32 mouse cellular contexts compared by ENCODE assay signal in genomic region chr9:44261388-44261787, GRCm38 (mm10). TPM values are rescaled to one million over a fixed set of nuclear protein-coding genes. Genes with fewer than 3 reads are reported as not detected.
DNase-seq lines count a peak whose midpoint lies in the region; ATAC-seq lines count a peak whose summit lies in the region.
"Had no signal": no experiment of that assay in that cellular context is flagged by ENCODE, and none has a peak within 500 bp of the region (broad histone marks: within the 10 kb centered on the region; RNA-seq: fewer than 3 reads in every experiment).

No protein-coding gene starts in this region.

- no peaks in the 10 kb centered on the region for H3K9me3 ChIP-seq in limb, embryonic 13.5 days
- H3K9me3 ChIP-seq in limb, embryonic 10.5 days (replicated peaks): no peaks in the 10 kb centered on the region
- H3K9me3 ChIP-seq: embryonic facial prominence, embryonic 10.5 days; embryonic facial prominence, embryonic 13.5 days; forebrain, embryonic 12.5 days; forebrain, embryonic 15.5 days; hindbrain, embryonic 12.5 days; hindbrain, embryonic 15.5 days had no signal

- H3K4me3 ChIP-seq in limb, embryonic 13.5 days: no peak overlapping the region
- no peak overlapping the region for H3K4me3 ChIP-seq in limb, embryonic 10.5 days
- H3K4me3 ChIP-seq: embryonic facial prominence, embryonic 10.5 days; embryonic facial prominence, embryonic 13.5 days; erythroblast, embryonic 14.5 days; forebrain, embryonic 12.5 days; forebrain, embryonic 15.5 days; hindbrain, embryonic 12.5 days; hindbrain, embryonic 15.5 days had no signal

- peak overlapping the region; percentile 36; the same call in 1 of the 2 replicates for H3K9ac ChIP-seq in limb, embryonic 13.5 days
- H3K9ac ChIP-seq: embryonic facial prominence, embryonic 13.5 days; forebrain, embryonic 12.5 days; forebrain, embryonic 15.5 days; hindbrain, embryonic 12.5 days; hindbrain, embryonic 15.5 days had no signal

- H3K4me2 ChIP-seq in limb, embryonic 13.5 days (replicated peaks): no peak overlapping the region
- H3K4me2 ChIP-seq: embryonic facial prominence, embryonic 13.5 days; forebrain, embryonic 12.5 days; forebrain, embryonic 15.5 days; heart, embryonic 11.5 days; hindbrain, embryonic 12.5 days; hindbrain, embryonic 15.5 days had no signal

- WGBS in limb, embryonic 13.5 days: 84% methylated on average over 14 of the region's 14 CpGs
- 85% methylated on average over 14 of the region's 14 CpGs for WGBS in limb, embryonic 10.5 days

- no peak for ATAC-seq in limb, embryonic 13.5 days (ENCODE audit: low FRiP score, low read depth)
- ATAC-seq: activated CD4-positive, CD25-positive, alpha-beta regulatory T cell, adult 4 months; CD4-positive, CD25-positive, alpha-beta regulatory T cell, adult 4 months; forebrain, embryonic 15.5 days had no signal

- no peaks in the 10 kb centered on the region; the same call in 1 of the 2 replicates for H3K4me1 ChIP-seq in limb, embryonic 13.5 days
- peaks cover 3% of the 10 kb centered on the region; the same call in 1 of the 2 replicates for H3K4me1 ChIP-seq in limb, embryonic 10.5 days
- H3K4me1 ChIP-seq: embryonic facial prominence, embryonic 10.5 days; embryonic facial prominence, embryonic 13.5 days; forebrain, embryonic 15.5 days; hindbrain, embryonic 12.5 days had no signal

- DNase-seq in adrenal gland, postnatal 36 days: peak; percentile 43 to 49
- DNase-seq in adrenal gland, postnatal 4 days (ENCODE audit: low spot score in 2 of 2): no peak
- DNase-seq in limb, embryonic 10.5 days (ENCODE audit: low spot score): no peak
- DNase-seq in MN1 (ENCODE audit: low spot score): peak; percentile 61
- DNase-seq in urinary bladder, adult 2 months (ENCODE audit: low spot score): no peak
- DNase-seq: cerebellum, adult 11-12 months; cerebellum, adult 8-10 months; cerebellum, postnatal 10 days; cerebellum, postnatal 36 days; embryo, embryonic 11 days; gastrocnemius, postnatal 14 days; heart, adult 11 months had no signal

- peaks cover 18% of the 10 kb centered on the region for H3K36me3 ChIP-seq in limb, embryonic 13.5 days
- no peaks in the 10 kb centered on the region for H3K36me3 ChIP-seq in limb, embryonic 10.5 days
- H3K36me3 ChIP-seq: embryonic facial prominence, embryonic 10.5 days; forebrain, embryonic 12.5 days; forebrain, embryonic 15.5 days; hindbrain, embryonic 12.5 days; hindbrain, embryonic 15.5 days had no signal

- no peak overlapping the region for H3K27ac ChIP-seq in limb, embryonic 13.5 days
- no peak overlapping the region for H3K27ac ChIP-seq in limb, embryonic 10.5 days
- H3K27ac ChIP-seq: embryonic facial prominence, embryonic 10.5 days; embryonic facial prominence, embryonic 13.5 days; forebrain, embryonic 12.5 days; forebrain, embryonic 15.5 days; hindbrain, embryonic 12.5 days; hindbrain, embryonic 15.5 days had no signal

- H3K27me3 ChIP-seq in limb, embryonic 13.5 days: no peaks in the 10 kb centered on the region
- H3K27me3 ChIP-seq in limb, embryonic 10.5 days (ENCODE audit: low read depth, poor library complexity, severe bottlenecking): peaks cover 4% of the 10 kb centered on the region; the same call in 1 of the 2 replicates
- H3K27me3 ChIP-seq: embryonic facial prominence, embryonic 13.5 days; forebrain, embryonic 15.5 days; hindbrain, embryonic 12.5 days; hindbrain, embryonic 15.5 days had no signal

RNA-seq across cellular contexts. Expression of gene Nlrx1, which starts 7.0 kb away (rescaled TPM):
- total RNA-seq in adrenal gland, postnatal 36 days (2021): 10 to 100 TPM; 14.9 to 32.2 TPM
- 10 to 100 TPM; 31.8 to 35.5 TPM for total RNA-seq in adrenal gland, postnatal 4 days (2021)
- 8.2 and 8.3 TPM in 2 replicates for polyA plus RNA-seq in limb, embryonic 13.5 days (2015; fragmentation: Nextera tagmentation; extraction: Ambion mirVana)
- polyA plus RNA-seq in limb, embryonic 10.5 days (2016; fragmentation: Nextera tagmentation; extraction: Ambion mirVana): 2.1 and 3.3 TPM in 2 replicates
- polyA plus RNA-seq in urinary bladder, adult 2 months (2012; rRNA removed): 9.6 and 13.0 TPM in 2 replicates

RNA-seq across cellular contexts. Expression of gene Pdzd3, which starts 10.1 kb away (rescaled TPM):
- total RNA-seq in adrenal gland, postnatal 36 days (2021): not detected
- 1 to 10 TPM in 1 of 2 experiments, under 1 TPM in 1; 0.82 to 2.9 TPM for total RNA-seq in adrenal gland, postnatal 4 days (2021)
- polyA plus RNA-seq in limb, embryonic 13.5 days (2015; fragmentation: Nextera tagmentation; extraction: Ambion mirVana): 0.09 and 0.11 TPM in 2 replicates
- polyA plus RNA-seq in limb, embryonic 10.5 days (2016; fragmentation: Nextera tagmentation; extraction: Ambion mirVana): 0.13 TPM in 1 of 2 replicates, not detected in the other
- polyA plus RNA-seq in urinary bladder, adult 2 months (2012; rRNA removed): 0.21 and 0.24 TPM in 2 replicates
- total RNA-seq: MEL had no signal
- polyA plus RNA-seq: C2C12; CD4-positive, CD25-positive, alpha-beta regulatory T cell, adult 4 months; embryonic facial prominence, embryonic 10.5 days; erythroblast, embryonic 14.5 days; heart, embryonic 11.5 days; heart, embryonic 14.5 days had no signal

RNA-seq across cellular contexts. Expression of gene Ccdc153, which starts 20.9 kb away (rescaled TPM):
- total RNA-seq in adrenal gland, postnatal 36 days (2021): 1 to 10 TPM; 2.3 to 3.3 TPM
- total RNA-seq in adrenal gland, postnatal 4 days (2021): 1 to 10 TPM; 3.4 to 4.6 TPM
- not detected in 2 replicates for polyA plus RNA-seq in limb, embryonic 13.5 days (2015; fragmentation: Nextera tagmentation; extraction: Ambion mirVana)
- polyA plus RNA-seq in limb, embryonic 10.5 days (2016; fragmentation: Nextera tagmentation; extraction: Ambion mirVana): not detected in 2 replicates
- not detected in 2 replicates for polyA plus RNA-seq in urinary bladder, adult 2 months (2012; rRNA removed)
- total RNA-seq: gastrocnemius, postnatal 14 days; gastrocnemius, postnatal 4 days; heart, adult 8-10 months; heart, postnatal 25 days; hematopoietic stem cell, adult 5-6 weeks; MEL had no signal
- polyA plus RNA-seq: activated CD4-positive, CD25-positive, alpha-beta regulatory T cell, adult 4 months; CD4-positive, CD25-positive, alpha-beta regulatory T cell, adult 4 months; embryonic facial prominence, embryonic 10.5 days; embryonic facial prominence, embryonic 13.5 days; erythroblast, embryonic 14.5 days; forebrain, embryonic 12.5 days; heart, embryonic 11.5 days; heart, embryonic 14.5 days; heart, postnatal 0 days; hindbrain, embryonic 12.5 days; hindbrain, embryonic 15.5 days; intestine, embryonic 14.5 days had no signal

RNA-seq across cellular contexts. Expression of gene Abcg4, which starts 27.0 kb away (rescaled TPM):
- total RNA-seq in adrenal gland, postnatal 36 days (2021): 10 to 100 TPM; 28.2 to 32.6 TPM
- total RNA-seq in adrenal gland, postnatal 4 days (2021): 10 to 100 TPM; 38.1 to 57.0 TPM
- polyA plus RNA-seq in limb, embryonic 13.5 days (2015; fragmentation: Nextera tagmentation; extraction: Ambion mirVana): 7.3 and 7.4 TPM in 2 replicates
- 1.9 and 4.6 TPM in 2 replicates for polyA plus RNA-seq in limb, embryonic 10.5 days (2016; fragmentation: Nextera tagmentation; extraction: Ambion mirVana)
- polyA plus RNA-seq in urinary bladder, adult 2 months (2012; rRNA removed): 7.6 and 8.9 TPM in 2 replicates
- polyA plus RNA-seq: activated CD4-positive, CD25-positive, alpha-beta regulatory T cell, adult 4 months; CD4-positive, CD25-positive, alpha-beta regulatory T cell, adult 4 months had no signal

RNA-seq across cellular contexts. Expression of gene Cbl, which starts 27.5 kb away (rescaled TPM):
- 10 to 100 TPM; 28.9 to 40.5 TPM for total RNA-seq in adrenal gland, postnatal 36 days (2021)
- total RNA-seq in adrenal gland, postnatal 4 days (2021): 10 to 100 TPM; 34.9 to 41.3 TPM
- polyA plus RNA-seq in limb, embryonic 13.5 days (2015; fragmentation: Nextera tagmentation; extraction: Ambion mirVana): 17.5 and 19.6 TPM in 2 replicates
- 19.6 and 23.9 TPM in 2 replicates for polyA plus RNA-seq in limb, embryonic 10.5 days (2016; fragmentation: Nextera tagmentation; extraction: Ambion mirVana)
- 14.9 and 16.0 TPM in 2 replicates for polyA plus RNA-seq in urinary bladder, adult 2 months (2012; rRNA removed)

Comparison
In these comparisons a context has a peak if more than half of its experiments do, and no peak if none do; other contexts are left out.
1. DNase-seq: peak in adrenal gland, postnatal 36 days (2 of 2) and MN1 (single experiment); none in adrenal gland, postnatal 4 days (0 of 2), limb, embryonic 10.5 days (single experiment) and urinary bladder, adult 2 months (single experiment).